Mouse (Mus musculus) cerebellum, adult 2 months (tissue): ENCODE measurements around the gene Zfp433.
"Not testable (repeated sequence)": the region's sequence is repeated elsewhere in the genome, so short reads cannot be mapped to it uniquely, and the experiment has no call there.

Source experiments
- CTCF ChIP-seq: fragments of 200-500 bp; IDR thresholded peaks from 2 replicates; pipeline ENCODE4 v1.5.1; 2011; ENCODE audit warnings: low read depth, mild to moderate bottlenecking, control low read depth, low read length, moderate library complexity, borderline replicate concordance; ENCODE audit not compliant: insufficient read depth
- POLR2A ChIP-seq: fragments of 200-500 bp; IDR thresholded peaks from 2 replicates; pipeline ENCODE4 v1.6.1; 2011; ENCODE audit warnings: low read length, control low read depth, borderline replicate concordance; ENCODE audit not compliant: insufficient read depth

DNA sequence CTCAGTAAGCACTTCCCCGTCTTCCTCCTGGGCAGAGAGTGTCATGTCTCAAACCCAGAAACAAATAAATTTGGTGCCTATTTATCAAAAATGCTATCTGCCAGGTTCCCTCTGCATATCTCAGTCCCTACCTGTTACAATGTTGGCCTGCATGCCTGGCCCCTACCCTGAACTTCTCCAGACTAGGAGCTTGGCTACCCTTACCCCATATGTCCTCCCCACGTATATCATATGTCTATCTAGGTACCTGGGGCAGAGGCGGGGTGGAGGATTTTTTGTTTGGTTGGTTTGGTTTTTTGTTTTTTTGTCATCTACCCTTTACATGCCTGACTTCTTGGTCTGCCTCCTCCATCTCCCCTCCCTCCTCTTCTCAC is 66.8 kb downstream of the Zfp433 start:
- not testable (repeated sequence) for TF ChIP-seq POLR2A, CTCF
